Mouse (Mus musculus) NIH3T3 (cell line): ENCODE measurements around the gene Helz2.
A peak's percentile ranks its signal among the peaks of the same experiment; 100 is the strongest.
"Not testable (repeated sequence)": the region's sequence is repeated elsewhere in the genome, so short reads cannot be mapped to it uniquely, and the experiment has no call there.

ENCODE experiments used
- DNase-seq: peaks from one replicate; pipeline ENCODE4 v3.0.0-alpha.2; 2012; ENCODE audit warnings: low read depth

Helz2 gene

DNA sequence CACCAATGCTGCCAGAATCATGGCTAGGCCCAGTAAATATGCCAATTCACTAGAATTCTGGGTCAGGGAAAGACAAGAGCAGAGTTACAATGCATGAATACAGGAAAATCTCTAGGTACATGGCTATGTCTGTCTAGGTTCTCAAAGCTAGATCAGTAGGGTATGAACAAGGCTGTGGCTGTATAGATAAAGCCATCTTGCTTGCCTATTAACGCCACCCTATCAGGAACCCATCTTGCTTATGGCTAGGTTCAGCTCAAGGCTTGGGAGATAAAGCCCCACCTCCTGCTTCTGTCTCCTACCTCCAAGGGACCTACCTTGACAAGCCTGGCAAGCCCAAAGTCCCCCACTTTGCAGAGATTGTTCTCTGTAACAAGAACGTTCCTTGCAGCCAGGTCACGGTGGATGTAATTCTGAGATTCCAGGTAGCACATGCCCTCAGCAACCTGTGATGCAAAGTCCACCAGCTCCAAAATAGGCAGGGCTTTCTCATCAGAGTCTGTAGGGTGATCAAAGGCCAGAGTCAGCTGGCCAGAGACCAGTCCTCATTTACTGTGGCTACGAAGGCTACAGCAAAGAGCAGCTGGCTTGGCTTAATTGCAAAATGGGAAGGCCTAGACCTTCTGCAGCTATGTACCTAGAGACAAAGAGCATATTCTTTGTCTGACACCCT lies 45.1 kb downstream of the Helz2 start:
- DNase-seq: no peak

DNA sequence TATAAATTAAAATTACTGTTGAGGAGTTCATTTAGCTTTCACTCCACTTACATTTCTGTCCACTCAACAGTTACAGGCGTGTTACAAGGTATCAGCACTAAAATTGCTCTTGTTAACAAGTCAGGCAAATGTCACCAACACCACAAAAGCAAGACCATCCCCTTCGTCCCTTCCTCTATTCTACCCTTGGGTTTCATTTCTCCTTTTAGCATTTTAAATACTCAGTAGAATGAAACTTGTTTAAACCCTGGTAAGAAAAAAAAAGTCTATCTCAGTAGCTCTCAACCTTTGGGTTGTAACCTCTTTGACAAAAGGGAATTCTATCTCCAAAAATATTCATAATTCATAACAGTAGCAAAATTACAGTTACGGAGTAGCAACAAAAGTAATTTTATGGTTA lies 48.8 kb downstream of the Helz2 start:
- no peak for DNase-seq

DNA sequence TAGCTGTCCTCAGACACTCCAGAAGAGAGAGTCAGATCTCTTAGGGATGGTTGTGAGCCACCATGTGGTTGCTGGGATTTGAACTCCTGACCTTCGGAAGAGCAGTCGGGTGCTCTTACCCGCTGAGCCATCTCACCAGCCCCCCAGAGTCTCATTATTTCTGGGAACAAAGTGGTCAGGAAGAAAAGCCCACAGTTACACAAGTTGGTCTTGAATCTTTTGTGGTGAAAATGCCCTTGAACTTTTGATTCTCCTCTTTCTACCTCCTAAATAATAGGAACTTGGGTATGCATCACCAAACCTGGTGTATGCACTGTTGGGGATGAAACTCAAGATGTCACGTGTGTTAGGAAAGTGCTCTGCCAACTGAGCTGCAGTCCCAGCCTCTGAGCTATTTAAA lies 49.9 kb downstream of the Helz2 start:
- DNase-seq: no peak

DNA sequence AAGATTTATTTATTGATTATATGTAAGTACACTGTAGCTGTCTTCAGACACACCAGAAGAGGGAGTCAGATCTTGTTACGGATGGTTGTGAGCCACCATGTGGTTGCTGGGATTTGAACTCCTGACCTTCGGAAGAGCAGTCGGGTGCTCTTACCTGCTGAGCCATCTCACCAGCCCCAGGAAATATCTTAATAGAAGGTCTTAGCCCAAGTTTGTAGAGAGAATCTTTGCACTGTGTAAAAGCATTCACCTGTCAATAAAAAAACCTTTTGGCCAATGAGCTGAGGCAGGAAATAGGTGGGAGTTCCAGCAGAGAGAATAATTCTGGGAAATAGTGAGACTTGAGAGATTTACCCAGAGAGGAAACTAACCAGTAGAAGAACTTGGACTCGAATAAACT lies 50.4 kb downstream of the Helz2 start:
- not testable (repeated sequence) for DNase-seq

- DNase-seq: no peak
Measured at GRCm38 (mm10) chr2:181189321-181189720, 52.5 kb downstream of the Helz2 start.

GRCm38 (mm10) chr2:181188681-181189080 lies 53.1 kb downstream of the Helz2 start:
- DNase-seq: no peak

- DNase-seq: peak; percentile 97
Measured at GRCm38 (mm10) chr2:181187121-181188000, 54.5 kb downstream of the Helz2 start, which contains the start of gene Ppdpf. Gene Ppdpf, plus strand, starts transcription at chr2:181187247.

GRCm38 (mm10) chr2:181186635-181187034 lies 55.2 kb downstream of the Helz2 start:
- peak; percentile 93 for DNase-seq

DNA sequence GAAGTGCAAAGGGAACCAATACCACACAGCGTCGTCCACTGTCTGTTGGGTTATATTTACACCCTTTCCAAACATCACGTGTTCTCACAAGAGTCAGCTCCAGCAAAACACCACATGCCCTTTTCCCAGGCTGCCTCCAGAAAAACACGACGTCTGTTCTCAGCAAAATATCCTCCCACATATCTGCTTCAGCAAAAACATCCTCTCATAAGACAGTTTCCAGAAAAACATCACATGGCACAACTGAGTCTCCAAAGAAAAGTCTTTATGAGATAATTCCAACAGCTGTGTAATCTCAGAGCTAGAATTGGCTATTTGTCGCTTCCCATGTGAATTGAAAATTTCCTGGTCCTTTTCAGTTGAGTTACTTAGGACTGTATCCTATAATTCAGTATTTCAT lies 60.9 kb downstream of the Helz2 start:
- no peak for DNase-seq

- DNase-seq: no peak
Measured at GRCm38 (mm10) chr2:181178471-181178870, 63.4 kb downstream of the Helz2 start.

DNA sequence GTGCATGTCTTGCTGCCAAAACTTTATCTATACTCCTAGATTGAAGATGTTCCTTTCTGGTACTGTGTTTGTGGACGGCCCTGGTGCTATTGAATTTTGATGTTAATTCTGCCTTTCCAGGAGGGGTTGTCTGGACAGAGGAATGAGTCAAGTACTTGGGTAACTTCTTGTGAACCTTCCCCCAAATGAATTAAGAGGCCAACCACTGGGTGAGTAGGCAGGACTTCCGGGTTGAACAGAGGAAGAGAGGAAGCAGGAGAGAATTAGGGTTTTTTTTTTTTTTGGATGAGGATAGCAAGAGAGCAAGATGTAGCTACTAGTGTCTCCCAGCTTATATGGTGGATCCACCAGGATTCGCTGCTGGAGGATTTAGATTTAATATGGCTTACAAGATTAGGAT lies 63.8 kb downstream of the Helz2 start:
- DNase-seq: no peak
